Mouse (Mus musculus) erythroblast, embryonic 14.5 days (primary cell): ENCODE data around the gene Gm28048.

Experiments used
- GATA1 ChIP-seq: IDR thresholded peaks from 2 replicates; pipeline ENCODE4 v1.6.1; 2012; ENCODE audit warnings: low read length, inconsistent platforms, mixed read lengths
- TAL1 ChIP-seq: IDR thresholded peaks from 3 replicates; pipeline ENCODE4 v1.6.1; 2012; ENCODE audit warnings: low read length, inconsistent platforms, mixed read lengths

DNA sequence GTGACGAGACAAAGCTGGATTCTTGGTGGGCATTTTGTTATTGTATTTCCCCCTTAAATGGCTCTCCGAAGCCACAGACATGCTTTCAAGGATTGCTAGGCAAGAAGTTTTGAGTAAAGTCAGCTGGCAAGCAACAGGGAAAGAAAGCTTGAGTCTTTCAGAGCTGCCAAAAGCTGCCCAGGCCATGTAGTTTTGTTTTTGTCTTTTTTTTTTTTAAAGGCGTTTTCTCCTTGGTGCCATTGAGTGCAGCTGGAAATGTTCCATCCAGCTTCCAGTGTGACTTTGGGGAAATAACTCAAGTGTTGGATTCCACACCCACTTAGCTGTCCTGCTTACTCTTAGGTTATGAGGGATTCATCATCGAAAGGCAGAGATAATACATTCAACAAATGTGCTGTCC lies 120.6 kb downstream of the Gm28048 start:
- no peak for TF ChIP-seq GATA1
- no peak for TF ChIP-seq TAL1
